Mouse (Mus musculus) forebrain, embryonic 13.5 days (tissue): ENCODE measurements at regions not wholly inside any gene's neighbourhood (a gene's known extent, or its start where the extent isn't known, plus 50 kb on each side); places are given as distances from the start of the nearest gene placed in this dataset.
A peak's percentile ranks its signal among the peaks of the same experiment; 100 is the strongest.

Source experiments
- ATAC-seq: fragments of 200-750 bp; cut with Nextera tagmentation; 2 replicates; pipeline ENCODE4 v1.8.0; 2017
- H3K27ac ChIP-seq: fragments of 300-500 bp; sonication (generic); 2 replicates; pipeline ENCODE4 v1.5.1; 2015; ENCODE audit warnings: inconsistent platforms, mild to moderate bottlenecking, moderate library complexity
- H3K27me3 ChIP-seq: fragments of 300-500 bp; sonication (generic); 2 replicates; pipeline ENCODE4 v1.6.1; 2015; ENCODE audit warnings: mild to moderate bottlenecking, inconsistent platforms
- H3K36me3 ChIP-seq: fragments of 300-500 bp; sonication (generic); 2 replicates; pipeline ENCODE4 v1.6.1; 2015; ENCODE audit warnings: mild to moderate bottlenecking, inconsistent platforms; ENCODE audit not compliant: poor library complexity, severe bottlenecking
- H3K4me1 ChIP-seq: fragments of 300-500 bp; sonication (generic); 2 replicates; pipeline ENCODE4 v1.6.1; 2015; ENCODE audit warnings: inconsistent platforms
- H3K4me2 ChIP-seq: fragments of 300-500 bp; sonication (generic); 2 replicates; pipeline ENCODE4 v1.6.1; 2015; ENCODE audit warnings: inconsistent platforms, mild to moderate bottlenecking, moderate library complexity
- H3K4me3 ChIP-seq: fragments of 300-500 bp; sonication (generic); 2 replicates; pipeline ENCODE4 v1.5.1; 2015; ENCODE audit warnings: mild to moderate bottlenecking, inconsistent platforms
- H3K9ac ChIP-seq: fragments of 300-500 bp; sonication (generic); 2 replicates; pipeline ENCODE4 v1.6.1; 2015; ENCODE audit warnings: mild to moderate bottlenecking, inconsistent platforms
- H3K9me3 ChIP-seq: fragments of 300-500 bp; sonication (generic); replicated peaks from 2 replicates; pipeline ENCODE4 v1.6.1; 2016; ENCODE audit warnings: inconsistent platforms
- WGBS: fragments of 180-500 bp; shearing (Covaris S2); methylation state at CpG from one replicate; pipeline ENCODE4 v1.1.7; 2015; 5-methylcytosine and 5-hydroxymethylcytosine counted together

DNA sequence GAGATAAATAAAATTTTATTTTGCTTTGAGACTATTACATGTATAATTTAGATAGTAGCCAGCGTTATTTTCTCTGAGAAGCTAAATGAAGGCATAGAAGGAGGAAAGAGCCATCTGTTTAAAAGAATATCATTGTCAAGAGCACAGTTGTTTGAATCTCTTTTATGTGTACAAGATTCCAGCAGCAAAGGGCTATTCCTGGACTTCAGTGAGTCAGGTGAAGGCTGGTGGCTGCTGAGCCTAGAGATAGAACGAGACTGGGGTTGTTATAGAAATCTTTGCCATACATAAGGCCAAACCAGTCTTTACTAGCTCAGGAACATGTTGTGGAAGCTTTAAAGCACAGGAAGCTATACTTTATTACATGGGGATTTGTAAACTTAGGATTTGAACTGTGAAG lies 261.6 kb downstream of the Adcyap1 start:
- ATAC-seq = no peak
- 84% methylated on average over 2 of the region's 2 CpGs for WGBS
- H3K9me3 ChIP-seq = no peaks in the 10 kb centered on the region

DNA sequence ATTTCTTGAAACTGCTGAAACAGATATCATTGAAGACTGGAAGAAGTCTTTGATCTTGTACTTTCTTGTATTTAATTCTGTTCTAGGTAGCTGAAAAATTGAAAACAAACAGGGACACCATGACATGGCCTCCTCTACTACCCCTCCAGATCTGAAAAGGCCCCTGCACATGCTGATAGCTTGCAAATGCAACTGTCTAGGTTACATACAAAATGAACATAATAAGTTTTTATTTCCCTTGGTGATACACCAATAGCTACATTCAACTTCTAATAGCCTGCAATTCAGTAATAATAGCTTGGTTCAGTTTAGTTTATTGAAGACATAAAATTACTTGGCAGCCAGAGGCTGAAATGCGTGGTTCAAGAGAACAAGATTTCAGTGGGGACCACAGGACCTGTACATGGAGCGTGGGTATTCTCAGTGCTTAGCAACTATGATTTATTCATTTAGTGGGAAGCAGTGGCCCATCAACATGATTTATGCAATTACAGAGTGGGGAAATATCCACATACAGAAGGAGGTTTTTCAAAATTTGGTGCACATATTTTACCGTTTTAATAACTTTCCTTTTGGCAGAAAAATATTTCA lies 264.9 kb downstream of the Adcyap1 start:
- H3K4me3 ChIP-seq = no peak overlapping the region
- no peaks in the 10 kb centered on the region for H3K9me3 ChIP-seq
- H3K4me1 ChIP-seq = no peaks in the 10 kb centered on the region
- H3K4me2 ChIP-seq = no peak overlapping the region
- no peak overlapping the region for H3K9ac ChIP-seq
- no peak overlapping the region for H3K27ac ChIP-seq
- no peaks in the 10 kb centered on the region for H3K36me3 ChIP-seq
- ATAC-seq = no peak
- no peaks in the 10 kb centered on the region for H3K27me3 ChIP-seq
- WGBS = 92% methylated on average over 3 of the region's 3 CpGs

More for the DNA sequence above, 261.6 kb downstream of the Adcyap1 start:
- H3K36me3 ChIP-seq = no peaks in the 10 kb centered on the region
- H3K27ac ChIP-seq = no peak overlapping the region
- no peak overlapping the region for H3K4me3 ChIP-seq
- no peaks in the 10 kb centered on the region for H3K27me3 ChIP-seq
- no peak overlapping the region for H3K9ac ChIP-seq
- no peak overlapping the region for H3K4me2 ChIP-seq
- no peaks in the 10 kb centered on the region for H3K4me1 ChIP-seq

DNA sequence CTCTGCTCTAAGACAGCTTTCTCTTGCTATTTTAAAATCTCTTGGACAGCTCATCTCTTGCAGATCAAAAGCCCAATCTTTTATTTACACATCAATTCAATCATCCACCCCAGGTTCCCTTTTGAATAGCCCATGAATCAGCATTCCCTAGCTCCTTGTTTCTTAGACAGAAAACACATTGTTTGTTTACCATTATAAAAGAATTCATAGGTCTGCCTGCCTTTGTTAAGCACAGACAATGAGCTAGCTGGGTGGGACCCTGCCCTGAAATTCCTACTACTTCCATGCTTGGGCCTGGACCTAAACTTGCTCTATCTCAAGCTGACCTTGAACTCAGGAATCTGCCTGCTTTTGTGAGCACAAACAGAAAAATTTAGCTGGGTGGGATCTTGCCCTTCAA lies 283.6 kb downstream of the Adcyap1 start:
- Histone ChIP-seq H3K9ac (no peak overlapping the region), H3K27ac (no peak overlapping the region), H3K9me3 (no peaks in the 10 kb centered on the region), H3K4me3 (no peak overlapping the region), H3K27me3 (no peaks in the 10 kb centered on the region), H3K4me1 (no peaks in the 10 kb centered on the region), H3K4me2 (no peak overlapping the region), H3K36me3 (no peaks in the 10 kb centered on the region)
- no peak for ATAC-seq

DNA sequence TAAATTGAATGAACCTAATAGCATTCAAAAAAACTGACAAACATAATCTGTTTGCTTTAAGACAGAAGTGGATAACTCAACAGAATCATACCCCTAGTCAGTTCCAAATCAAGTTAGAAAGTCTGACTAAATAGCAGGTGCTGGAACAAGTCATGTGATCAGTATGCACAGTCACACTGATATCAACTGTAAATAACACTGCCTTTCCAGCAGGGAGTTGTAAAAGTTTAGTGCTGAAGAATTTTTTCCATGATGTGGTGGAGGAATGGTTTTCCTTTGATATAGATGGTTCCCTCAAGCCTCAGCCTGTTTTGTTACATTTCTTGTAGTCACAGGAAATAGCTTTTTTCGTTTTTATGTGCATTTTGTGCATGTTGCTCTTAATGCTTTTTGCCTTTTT lies 285.7 kb downstream of the Adcyap1 start:
- no peak for ATAC-seq
- Histone ChIP-seq H3K9ac (no peak overlapping the region), H3K4me2 (no peak overlapping the region), H3K27me3 (no peaks in the 10 kb centered on the region), H3K4me3 (no peak overlapping the region), H3K4me1 (no peaks in the 10 kb centered on the region), H3K36me3 (no peaks in the 10 kb centered on the region), H3K27ac (no peak overlapping the region), H3K9me3 (no peaks in the 10 kb centered on the region)
- WGBS = 62% methylated on average over 1 of the region's 1 CpGs

DNA sequence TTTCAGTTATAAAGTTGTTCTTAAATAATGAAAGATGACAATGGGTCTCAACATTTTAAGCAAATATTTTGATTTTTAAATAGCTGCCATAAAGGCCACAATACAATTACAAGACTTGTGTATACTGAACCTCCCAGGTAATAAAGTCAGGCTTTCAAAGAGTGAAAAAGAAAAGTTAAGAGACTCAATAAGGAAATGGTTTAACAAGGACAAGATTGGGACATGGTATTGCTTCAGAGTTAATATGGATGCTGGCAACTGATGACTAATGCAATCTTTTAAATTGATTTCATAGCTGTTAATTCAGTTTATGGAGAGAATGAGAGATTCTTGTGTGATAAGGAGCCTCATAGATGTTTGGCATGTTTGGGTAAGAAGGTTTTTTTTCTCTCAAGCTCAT lies 287.6 kb downstream of the Adcyap1 start:
- Histone ChIP-seq H3K27me3 (no peaks in the 10 kb centered on the region), H3K36me3 (no peaks in the 10 kb centered on the region), H3K4me3 (no peak overlapping the region), H3K4me1 (no peaks in the 10 kb centered on the region), H3K4me2 (no peak overlapping the region), H3K9me3 (no peaks in the 10 kb centered on the region), H3K27ac (no peak overlapping the region), H3K9ac (no peak overlapping the region)
- ATAC-seq = no peak

DNA sequence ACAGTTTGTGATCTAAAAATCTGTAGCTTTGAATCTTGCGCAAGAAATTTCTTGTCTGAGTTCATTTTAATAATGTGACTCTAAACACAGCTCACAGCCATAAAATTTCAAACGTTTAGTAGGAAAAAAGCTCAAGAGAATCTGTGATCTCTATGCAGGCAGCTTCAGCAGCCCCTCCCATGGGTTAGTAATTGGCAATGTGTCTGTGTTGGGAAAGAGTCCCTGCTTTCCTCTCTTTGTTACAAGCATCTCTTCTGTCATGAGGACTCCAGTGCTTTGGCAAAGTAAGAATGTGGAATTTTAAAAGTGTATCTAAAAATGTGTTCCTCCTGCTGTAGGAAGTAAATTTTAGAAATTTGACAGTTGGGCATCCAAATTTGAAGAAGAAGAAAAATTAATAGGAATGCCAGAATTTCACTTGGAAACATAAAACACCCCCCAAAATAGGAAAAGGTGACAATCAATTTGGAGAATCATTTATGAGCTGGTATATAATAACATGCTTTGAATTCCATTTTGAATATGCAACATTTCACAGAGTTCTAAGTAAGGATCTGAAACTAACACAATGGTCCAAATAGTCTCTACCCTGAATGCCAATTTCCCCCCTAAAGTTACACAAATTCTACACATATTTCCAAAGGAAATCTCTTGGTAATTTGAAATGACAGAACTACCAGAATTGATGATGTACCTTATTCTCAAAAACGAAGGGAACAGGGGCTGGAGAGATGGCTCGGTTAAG lies 291.3 kb downstream of the Adcyap1 start:
- Histone ChIP-seq H3K9ac (no peak overlapping the region), H3K4me3 (no peak overlapping the region), H3K4me1 (no peaks in the 10 kb centered on the region), H3K4me2 (no peak overlapping the region), H3K27ac (no peak overlapping the region), H3K27me3 (no peaks in the 10 kb centered on the region), H3K9me3 (no peaks in the 10 kb centered on the region), H3K36me3 (no peaks in the 10 kb centered on the region)
- ATAC-seq = peak; percentile 68; the same call in 1 of the 2 replicates
- 72% methylated on average over 4 of the region's 4 CpGs for WGBS

DNA sequence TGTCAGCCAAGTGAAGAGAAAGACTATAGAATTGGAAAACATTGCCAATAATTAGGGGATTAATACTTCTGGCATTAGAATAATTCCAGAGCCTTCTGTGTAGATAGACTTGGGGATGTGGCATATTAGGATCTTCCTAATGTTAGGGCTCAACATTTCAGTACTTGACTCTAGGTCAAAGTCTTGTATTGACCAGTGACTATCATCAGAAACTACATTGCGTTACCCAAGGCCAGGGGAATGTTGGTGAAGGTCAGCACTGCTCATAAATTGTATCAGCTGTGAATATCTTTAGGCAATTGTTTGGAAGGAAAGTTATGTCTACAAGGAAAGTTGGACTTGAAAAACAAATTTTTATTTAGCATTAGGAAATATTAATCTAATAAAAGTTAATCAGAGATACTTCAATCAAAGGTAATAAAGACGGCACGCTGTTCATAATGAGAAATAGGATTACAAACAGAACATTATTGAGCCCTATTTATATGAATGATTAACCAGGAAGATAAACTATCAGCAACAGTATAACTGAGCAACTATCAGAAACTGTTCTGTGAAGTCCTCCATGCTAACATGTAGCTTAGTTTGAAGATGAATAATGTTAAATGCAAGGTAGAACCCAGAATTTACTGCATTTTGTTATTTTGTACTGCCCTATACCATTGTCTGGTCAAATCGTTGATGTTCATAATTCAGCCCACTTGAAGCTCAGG lies 310.2 kb downstream of the Adcyap1 start:
- H3K9me3 ChIP-seq = no peaks in the 10 kb centered on the region
- no peak overlapping the region for H3K4me3 ChIP-seq
- no peaks in the 10 kb centered on the region for H3K27me3 ChIP-seq
- H3K4me1 ChIP-seq = no peaks in the 10 kb centered on the region
- 95% methylated on average over 4 of the region's 4 CpGs for WGBS
- ATAC-seq = no peak
- no peak overlapping the region for H3K27ac ChIP-seq
- H3K9ac ChIP-seq = no peak overlapping the region
- H3K4me2 ChIP-seq = no peak overlapping the region
- H3K36me3 ChIP-seq = no peaks in the 10 kb centered on the region

DNA sequence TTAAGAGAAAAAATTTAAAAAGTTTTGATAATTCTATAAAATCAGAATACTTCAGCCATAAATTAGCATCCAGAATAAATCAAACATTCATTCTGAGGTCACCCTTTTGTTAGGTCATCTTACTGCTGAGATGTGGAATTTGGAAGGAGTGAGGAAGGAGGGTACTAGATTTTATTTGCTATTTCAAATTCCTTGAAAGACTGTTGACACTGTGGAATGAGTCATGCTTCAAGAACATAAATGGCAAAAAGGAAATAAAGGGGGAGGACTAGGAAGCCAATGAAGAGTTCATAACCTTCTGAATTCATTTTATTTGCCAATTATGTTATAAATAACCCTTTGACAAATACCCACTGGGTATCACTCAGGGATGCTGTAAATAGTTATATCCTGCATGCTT lies 324.6 kb downstream of the Adcyap1 start:
- H3K4me2 ChIP-seq = no peak overlapping the region
- no peaks in the 10 kb centered on the region for H3K36me3 ChIP-seq
- no peaks in the 10 kb centered on the region for H3K4me1 ChIP-seq
- no peak for ATAC-seq
- H3K4me3 ChIP-seq = no peak overlapping the region
- H3K9ac ChIP-seq = no peak overlapping the region
- H3K27ac ChIP-seq = no peak overlapping the region
- no peaks in the 10 kb centered on the region for H3K9me3 ChIP-seq
- H3K27me3 ChIP-seq = no peaks in the 10 kb centered on the region

DNA sequence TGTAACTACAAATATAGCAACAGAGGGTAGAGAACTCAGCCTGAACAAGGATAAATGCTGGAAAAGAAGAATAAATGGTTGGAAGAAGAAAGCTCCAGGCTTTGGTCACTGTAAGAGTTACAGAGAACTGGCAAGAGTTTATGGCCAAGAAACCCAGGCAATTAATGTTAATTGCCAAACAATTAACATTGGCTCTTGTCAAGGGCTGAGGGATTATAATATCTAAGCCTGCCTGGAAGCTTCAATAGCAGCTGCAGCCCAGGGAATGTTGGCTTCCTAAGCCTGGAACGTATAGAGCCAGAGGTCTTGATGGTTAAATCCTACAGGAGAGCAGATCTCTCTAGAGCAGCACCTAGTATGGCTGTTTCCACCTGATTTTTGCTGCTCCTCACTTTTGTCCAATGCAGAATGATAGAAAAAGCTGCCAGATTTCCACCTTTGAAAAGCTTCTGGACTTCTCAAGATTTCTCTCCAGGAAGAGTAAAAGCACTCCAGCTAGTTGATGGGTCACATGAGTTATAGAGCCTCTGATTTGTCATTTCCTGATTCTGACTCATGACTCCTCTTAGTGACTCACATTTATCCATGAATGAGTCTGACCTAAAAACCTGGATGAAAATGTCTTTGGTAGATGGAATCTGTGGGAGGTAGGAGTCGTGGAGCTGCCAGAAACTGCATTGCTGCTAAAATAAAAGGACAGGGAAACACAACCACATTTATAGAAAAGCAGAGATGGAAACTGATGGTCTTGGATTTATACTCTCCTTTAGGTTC lies 327.2 kb downstream of the Adcyap1 start:
- H3K4me2 ChIP-seq = no peak overlapping the region
- H3K9ac ChIP-seq = no peak overlapping the region
- WGBS = 58% methylated on average over 2 of the region's 2 CpGs
- H3K36me3 ChIP-seq = no peaks in the 10 kb centered on the region
- H3K4me1 ChIP-seq = no peaks in the 10 kb centered on the region
- no peak overlapping the region for H3K27ac ChIP-seq
- ATAC-seq = no peak
- no peaks in the 10 kb centered on the region for H3K9me3 ChIP-seq
- no peak overlapping the region for H3K4me3 ChIP-seq
- no peaks in the 10 kb centered on the region for H3K27me3 ChIP-seq

DNA sequence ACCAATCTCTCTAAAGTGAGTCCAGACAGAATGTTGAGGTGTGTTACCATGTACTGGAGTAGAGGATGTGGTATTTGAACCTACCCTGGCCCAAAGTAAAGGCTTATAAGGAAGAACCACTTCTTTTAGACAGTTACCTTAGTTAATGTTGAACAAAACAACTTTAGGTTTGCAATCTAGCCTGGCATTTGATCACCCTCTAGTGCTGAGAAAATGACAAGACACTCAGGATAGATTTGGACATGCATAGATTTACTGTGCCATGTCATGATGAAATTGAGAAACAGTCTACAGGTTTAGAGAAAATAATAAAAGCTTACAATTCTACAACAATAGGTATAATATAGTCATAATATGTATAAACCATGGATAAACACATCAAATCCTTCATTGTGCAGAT lies 333.7 kb downstream of the Adcyap1 start:
- H3K27ac ChIP-seq = no peak overlapping the region
- no peak overlapping the region for H3K4me3 ChIP-seq
- no peaks in the 10 kb centered on the region for H3K27me3 ChIP-seq
- no peak overlapping the region for H3K9ac ChIP-seq
- no peak for ATAC-seq
- no peaks in the 10 kb centered on the region for H3K9me3 ChIP-seq
- H3K4me1 ChIP-seq = no peaks in the 10 kb centered on the region
- H3K36me3 ChIP-seq = no peaks in the 10 kb centered on the region
- no peak overlapping the region for H3K4me2 ChIP-seq

DNA sequence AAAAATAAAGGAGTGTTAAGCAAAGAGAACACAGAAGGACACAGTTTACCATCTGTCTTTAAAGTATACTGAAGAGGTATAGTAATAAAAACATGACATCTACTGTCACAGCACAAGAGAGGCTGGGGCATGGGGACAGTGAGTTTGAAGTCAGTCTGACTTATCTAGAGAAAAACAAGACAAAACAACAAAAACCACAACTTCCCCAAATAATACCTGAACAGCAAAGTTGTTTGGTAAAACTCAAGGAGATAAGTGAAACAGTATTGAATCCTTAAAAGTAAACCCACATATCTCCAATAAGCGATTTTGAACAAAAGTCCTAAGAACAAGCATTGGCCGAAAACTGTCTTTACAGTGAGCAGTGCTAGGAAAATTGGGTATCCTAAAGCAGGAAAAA lies 336.1 kb downstream of the Adcyap1 start:
- ATAC-seq = no peak
- Histone ChIP-seq H3K27me3 (no peaks in the 10 kb centered on the region), H3K4me3 (no peak overlapping the region), H3K36me3 (no peaks in the 10 kb centered on the region), H3K27ac (no peak overlapping the region), H3K4me1 (no peaks in the 10 kb centered on the region), H3K9me3 (no peaks in the 10 kb centered on the region), H3K4me2 (no peak overlapping the region), H3K9ac (no peak overlapping the region)
- 94% methylated on average over 2 of the region's 2 CpGs for WGBS

DNA sequence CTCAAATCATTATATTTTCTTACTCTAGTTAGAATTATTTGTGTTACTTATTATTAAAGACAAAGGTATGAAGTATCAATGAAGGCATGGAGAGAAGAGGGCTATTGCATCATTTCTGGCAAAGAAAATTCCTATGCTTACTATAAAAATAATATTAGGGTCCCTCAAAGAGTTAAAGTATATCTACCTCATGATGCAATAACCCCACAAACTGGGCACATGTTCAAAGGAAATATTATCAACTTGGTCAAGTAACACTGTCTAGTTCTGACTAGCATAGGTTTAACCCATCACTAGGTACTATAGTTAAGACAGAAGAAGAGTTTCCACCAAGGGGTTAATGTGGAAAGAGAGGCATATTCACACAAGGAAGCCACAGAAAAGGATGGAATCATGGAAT lies 336.9 kb downstream of the Adcyap1 start:
- Histone ChIP-seq H3K9me3 (no peaks in the 10 kb centered on the region), H3K9ac (no peak overlapping the region), H3K27ac (no peak overlapping the region), H3K36me3 (no peaks in the 10 kb centered on the region), H3K4me3 (no peak overlapping the region), H3K4me1 (no peaks in the 10 kb centered on the region), H3K4me2 (no peak overlapping the region), H3K27me3 (no peaks in the 10 kb centered on the region)
- ATAC-seq = no peak
